Mouse (Mus musculus) hindbrain, embryonic 11.5 days (tissue): ENCODE measurements around the gene Otud4. TPM values are rescaled to one million over a fixed set of nuclear protein-coding genes. Genes with fewer than 3 reads are reported as not detected.

Experiments
- ATAC-seq: fragments of 200-750 bp; cut with Nextera tagmentation; 2 replicates; pipeline ENCODE4 v1.8.0; 2017; ENCODE audit warnings: mild to moderate bottlenecking, moderate TSS enrichment, moderate library complexity; ENCODE audit not compliant: low FRiP score
- DNase-seq: peaks from one replicate; pipeline ENCODE4 v3.0.0-alpha.2; 2015; ENCODE audit warnings: low spot score
- H3K27ac ChIP-seq: fragments of 300-500 bp; sonication (generic); 2 replicates; pipeline ENCODE4 v1.5.1; 2014; ENCODE audit warnings: mild to moderate bottlenecking, low read depth, low read length
- H3K27me3 ChIP-seq: fragments of 300-500 bp; sonication (generic); 2 replicates; pipeline ENCODE4 v1.6.1; 2014; ENCODE audit warnings: mild to moderate bottlenecking, low read length, moderate library complexity, mixed read lengths; ENCODE audit not compliant: control insufficient read depth, insufficient read depth
- H3K36me3 ChIP-seq: fragments of 300-500 bp; sonication (generic); 2 replicates; pipeline ENCODE4 v1.6.1; 2014; ENCODE audit warnings: mild to moderate bottlenecking, low read length, moderate library complexity, mixed read lengths; ENCODE audit not compliant: control insufficient read depth, insufficient read depth
- H3K4me1 ChIP-seq: fragments of 300-500 bp; sonication (generic); replicated peaks from 2 replicates; pipeline ENCODE4 v1.6.1; 2014; ENCODE audit warnings: low read length, mixed read lengths; ENCODE audit not compliant: control insufficient read depth, insufficient read depth
- H3K4me2 ChIP-seq: fragments of 300-500 bp; sonication (generic); replicated peaks from 2 replicates; pipeline ENCODE4 v1.6.1; 2014; ENCODE audit warnings: mild to moderate bottlenecking, low read depth, low read length
- H3K4me3 ChIP-seq: fragments of 300-500 bp; sonication (generic); 2 replicates; pipeline ENCODE4 v1.5.1; 2014; ENCODE audit warnings: low read depth, low read length
- H3K9ac ChIP-seq: fragments of 300-500 bp; sonication (generic); 2 replicates; pipeline ENCODE4 v1.6.1; 2014; ENCODE audit warnings: low read depth, low read length
- H3K9me3 ChIP-seq: fragments of 300-500 bp; sonication (generic); 2 replicates; pipeline ENCODE4 v1.6.1; 2016; ENCODE audit warnings: low read length; ENCODE audit not compliant: control insufficient read depth
- WGBS: fragments of 180-500 bp; shearing (Covaris S2); extraction: QIAGEN DNeasy Blood & Tissue Kit; methylation state at CpG from one replicate; pipeline ENCODE4 v1.1.7; 2014; 5-methylcytosine and 5-hydroxymethylcytosine counted together
- polyA plus RNA-seq: library from polyadenylated mRNA; unstranded; fragments of >200 nt; fragmentation: Nextera tagmentation; extraction: Ambion mirVana; gene quantifications from 2 replicates; pipeline ENCODE4 v1.2.1, GENCODE M21; 2014

Gene Otud4
- polyA plus RNA-seq, 1 experiment from 2014 or later, result 22.8 TPM

DNA sequence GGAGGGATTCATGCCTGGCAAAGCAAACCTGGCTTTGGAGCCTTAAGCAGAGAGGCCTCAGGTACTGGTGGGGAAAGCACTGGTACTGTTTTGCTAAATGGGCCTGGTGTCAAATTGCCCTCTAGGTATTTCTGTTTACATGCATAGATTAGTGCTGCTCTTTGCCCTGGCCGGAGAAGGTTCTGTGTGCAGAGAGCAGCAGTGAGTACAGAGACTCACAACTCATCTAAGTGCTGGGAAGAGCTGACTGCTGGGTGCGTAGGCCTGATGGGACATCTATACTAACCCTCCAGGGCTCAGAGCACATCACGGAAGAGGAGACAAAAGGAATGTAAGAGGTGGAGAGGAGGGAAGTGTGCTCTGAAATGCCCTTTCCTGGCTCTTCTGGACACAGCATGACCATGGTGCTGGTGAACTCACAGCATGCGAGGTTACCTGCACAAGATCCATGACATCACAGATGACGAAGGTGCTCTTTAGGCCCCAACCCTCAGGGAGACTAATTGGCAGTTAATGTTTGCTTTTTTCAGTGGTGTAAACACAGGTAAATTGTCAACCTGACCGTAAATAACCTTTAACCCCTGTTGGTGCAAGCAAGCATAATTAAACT is 23.6 kb upstream of the Otud4 start:
- Histone ChIP-seq H3K4me3 (no peak overlapping the region), H3K36me3 (no peaks in the 10 kb centered on the region), H3K9ac (no peak overlapping the region), H3K27me3 (no peaks in the 10 kb centered on the region), H3K4me2 (no peak overlapping the region), H3K4me1 (peaks cover 4% of the 10 kb centered on the region; the same call in 1 of the 2 replicates), H3K27ac (no peak overlapping the region), H3K9me3 (no peaks in the 10 kb centered on the region)
- ATAC-seq, result no peak
- no peak for DNase-seq
- 74% methylated on average over 6 of the region's 6 CpGs for WGBS

DNA sequence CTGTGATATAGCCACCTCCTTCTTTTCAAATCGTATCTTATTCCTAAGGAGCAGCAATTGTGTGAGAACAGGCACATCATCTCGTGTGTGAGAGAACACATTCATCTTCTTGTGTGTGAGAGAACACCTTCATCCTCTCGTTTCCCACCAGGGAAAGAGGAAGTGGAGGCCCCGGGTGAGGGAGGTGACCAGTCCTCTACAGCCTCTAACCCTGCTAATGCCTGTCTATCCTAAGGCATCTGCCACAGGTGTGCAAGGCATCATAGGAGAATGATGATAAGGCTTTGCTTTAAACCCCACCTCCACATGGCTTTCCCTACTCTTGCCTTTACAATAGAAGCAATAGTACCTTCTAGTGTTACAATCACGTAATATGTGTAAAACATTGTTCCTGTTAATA is 20.5 kb upstream of the Otud4 start:
- Histone ChIP-seq H3K27ac (no peak overlapping the region), H3K9me3 (no peaks in the 10 kb centered on the region), H3K4me2 (no peak overlapping the region), H3K27me3 (no peaks in the 10 kb centered on the region), H3K4me3 (no peak overlapping the region), H3K4me1 (peaks cover 4% of the 10 kb centered on the region; the same call in 1 of the 2 replicates), H3K36me3 (no peaks in the 10 kb centered on the region), H3K9ac (no peak overlapping the region)
- no peak for ATAC-seq
- WGBS, result 69% methylated on average over 5 of the region's 5 CpGs
- no peak for DNase-seq

DNA sequence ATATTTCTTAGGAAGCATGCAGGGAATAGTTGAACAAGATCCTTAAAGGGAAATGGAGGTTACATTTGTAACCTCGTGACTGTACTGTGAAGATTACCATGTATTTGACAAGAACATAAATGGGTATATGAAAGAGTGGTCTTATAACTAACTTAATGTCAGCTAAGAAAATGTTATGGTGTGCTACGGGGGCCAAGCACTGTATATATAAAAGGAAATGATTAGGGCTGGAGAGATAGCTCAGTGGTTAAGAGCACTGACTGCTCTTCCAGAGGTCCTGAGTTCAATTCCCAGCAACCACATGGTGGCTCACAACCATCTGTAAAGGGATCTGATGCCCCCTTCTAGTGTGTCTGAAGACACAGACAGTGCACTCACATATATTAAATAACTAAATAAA is 20.1 kb upstream of the Otud4 start:
- Histone ChIP-seq H3K27ac (no peak overlapping the region), H3K4me2 (no peak overlapping the region), H3K4me1 (peaks cover 4% of the 10 kb centered on the region; the same call in 1 of the 2 replicates), H3K9ac (no peak overlapping the region), H3K4me3 (no peak overlapping the region), H3K9me3 (no peaks in the 10 kb centered on the region), H3K36me3 (no peaks in the 10 kb centered on the region), H3K27me3 (no peaks in the 10 kb centered on the region)
- 95% methylated on average over 2 of the region's 2 CpGs for WGBS
- ATAC-seq (no peak), DNase-seq (no peak)

DNA sequence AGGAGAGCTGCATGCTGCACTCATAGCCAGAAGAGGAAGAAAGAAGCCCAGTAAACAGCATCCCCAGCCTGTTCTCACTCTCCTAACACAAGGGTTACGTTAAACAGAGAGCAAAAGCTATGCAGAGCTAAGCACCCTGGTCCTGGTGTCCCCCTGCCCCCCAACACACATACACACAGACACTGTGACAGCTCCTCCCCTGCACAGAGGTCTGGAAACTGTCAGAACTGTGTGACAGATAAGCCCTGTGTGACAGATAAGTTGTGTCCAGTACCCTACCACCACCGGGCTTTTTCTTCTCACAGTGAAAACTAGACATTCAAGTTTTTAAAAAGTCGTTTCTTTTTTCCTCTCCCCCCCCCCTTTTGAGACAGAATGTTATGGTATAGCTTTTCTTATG is 19.4 kb upstream of the Otud4 start:
- ATAC-seq (0 out of 2 replicates have a peak, but pooled peaks have one; percentile 71), DNase-seq (peak; percentile 15)
- Histone ChIP-seq H3K4me3 (no peak overlapping the region), H3K4me1 (peaks cover 4% of the 10 kb centered on the region; the same call in 1 of the 2 replicates), H3K27me3 (no peaks in the 10 kb centered on the region), H3K36me3 (no peaks in the 10 kb centered on the region), H3K4me2 (no peak overlapping the region), H3K9ac (no peak overlapping the region), H3K27ac (no peak overlapping the region), H3K9me3 (no peaks in the 10 kb centered on the region)
- WGBS, result 56% methylated on average over 3 of the region's 3 CpGs

DNA sequence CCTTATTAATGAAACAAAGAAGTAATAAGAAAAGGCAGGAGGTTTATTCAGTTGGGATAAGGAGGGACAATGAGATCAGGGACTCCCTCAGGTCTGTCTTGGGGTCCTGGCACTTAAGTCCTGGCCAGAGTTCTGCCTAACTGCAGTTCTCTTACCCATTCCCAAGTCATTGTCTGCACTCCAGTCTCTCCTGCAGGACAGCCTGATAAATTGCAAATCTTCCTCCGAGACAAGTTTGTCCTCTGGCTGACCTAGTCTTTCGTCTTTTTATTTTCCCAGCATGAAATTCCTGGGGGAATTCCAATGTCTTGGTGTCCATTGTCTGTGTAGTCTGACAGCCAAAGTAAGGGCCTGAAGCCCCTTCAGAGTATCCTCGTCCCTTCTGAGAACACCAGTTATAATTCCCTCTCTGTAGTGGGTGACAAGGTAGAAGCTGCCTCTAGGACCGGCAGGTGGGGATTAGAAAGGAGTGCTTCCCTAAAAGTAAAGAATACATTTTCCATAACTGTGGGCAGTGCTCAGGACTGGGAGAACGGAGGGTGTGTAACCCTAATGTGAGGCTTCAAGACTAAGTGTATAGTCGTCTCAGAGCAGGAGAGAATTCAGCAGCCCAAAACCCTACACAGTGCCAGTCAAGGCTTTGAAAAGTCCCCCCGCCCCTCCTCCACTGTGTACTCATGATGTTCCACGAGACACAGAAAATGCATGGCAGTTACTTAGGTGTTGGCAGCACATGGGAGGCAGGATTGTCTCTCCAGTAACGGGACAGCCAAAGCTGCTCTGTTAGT is 18.7 kb upstream of the Otud4 start:
- Histone ChIP-seq H3K9me3 (no peaks in the 10 kb centered on the region), H3K27ac (no peak overlapping the region), H3K36me3 (no peaks in the 10 kb centered on the region), H3K4me3 (no peak overlapping the region), H3K4me1 (peaks cover 4% of the 10 kb centered on the region; the same call in 1 of the 2 replicates), H3K27me3 (no peaks in the 10 kb centered on the region), H3K4me2 (no peak overlapping the region), H3K9ac (no peak overlapping the region)
- WGBS, result 36% methylated on average over 9 of the region's 9 CpGs
- DNase-seq, result peak; percentile 15
- no peak; the same call in 1 of the 2 replicates for ATAC-seq

DNA sequence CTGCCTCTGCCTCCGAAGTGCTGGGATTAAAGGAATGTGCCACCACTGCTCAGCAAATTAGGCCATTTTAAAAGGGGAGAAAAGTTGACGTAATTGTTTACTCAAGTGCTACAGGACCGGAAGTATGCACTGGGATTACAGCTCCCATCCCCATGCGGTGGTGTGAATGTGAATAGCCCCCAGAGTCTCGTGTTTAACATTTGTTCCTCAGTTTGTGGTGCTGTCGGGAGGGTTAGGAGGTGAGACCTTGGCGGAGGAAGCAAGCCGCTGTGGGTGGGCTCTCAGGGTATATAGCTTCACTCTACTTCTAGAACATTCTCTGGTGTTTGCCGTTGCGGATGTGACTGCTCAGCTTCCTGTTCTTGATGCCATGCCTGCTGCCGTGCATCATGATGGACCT is 17.1 kb upstream of the Otud4 start:
- no peak overlapping the region for H3K27ac ChIP-seq
- no peak overlapping the region for H3K4me3 ChIP-seq
- no peaks in the 10 kb centered on the region for H3K9me3 ChIP-seq
- no peak for ATAC-seq
- DNase-seq, result no peak
- H3K9ac ChIP-seq, result no peak overlapping the region
- peaks cover 4% of the 10 kb centered on the region; the same call in 1 of the 2 replicates for H3K4me1 ChIP-seq
- H3K4me2 ChIP-seq, result no peak overlapping the region
- H3K27me3 ChIP-seq, result no peaks in the 10 kb centered on the region
- H3K36me3 ChIP-seq, result no peaks in the 10 kb centered on the region
- WGBS, result 89% methylated on average over 11 of the region's 11 CpGs

DNA sequence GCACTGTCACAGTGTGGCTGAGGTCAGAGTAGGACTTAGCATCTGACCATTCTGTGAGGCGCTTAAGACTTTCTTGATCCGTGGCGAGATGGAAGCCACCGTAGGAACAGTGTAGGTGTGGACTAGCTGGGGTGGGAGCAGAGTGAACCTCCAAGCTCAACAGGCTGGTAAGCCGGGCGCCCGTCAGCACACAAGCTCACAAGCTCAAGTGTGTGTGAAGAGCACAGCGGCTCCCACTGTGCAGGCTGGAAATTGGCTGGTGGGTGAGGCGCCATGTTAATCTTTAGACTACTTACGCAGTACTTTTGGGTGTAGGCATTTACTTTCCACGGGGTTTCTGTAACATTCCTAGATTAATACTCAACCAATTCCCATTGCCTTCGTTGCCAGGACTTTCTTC is 16.1 kb upstream of the Otud4 start:
- H3K9ac ChIP-seq, result no peak overlapping the region
- ATAC-seq, result no peak
- no peaks in the 10 kb centered on the region for H3K9me3 ChIP-seq
- no peaks in the 10 kb centered on the region for H3K27me3 ChIP-seq
- H3K27ac ChIP-seq, result no peak overlapping the region
- no peak for DNase-seq
- H3K4me1 ChIP-seq, result peaks cover 4% of the 10 kb centered on the region; the same call in 1 of the 2 replicates
- H3K4me2 ChIP-seq, result no peak overlapping the region
- no peak overlapping the region for H3K4me3 ChIP-seq
- no peaks in the 10 kb centered on the region for H3K36me3 ChIP-seq
- 92% methylated on average over 12 of the region's 12 CpGs for WGBS

DNA sequence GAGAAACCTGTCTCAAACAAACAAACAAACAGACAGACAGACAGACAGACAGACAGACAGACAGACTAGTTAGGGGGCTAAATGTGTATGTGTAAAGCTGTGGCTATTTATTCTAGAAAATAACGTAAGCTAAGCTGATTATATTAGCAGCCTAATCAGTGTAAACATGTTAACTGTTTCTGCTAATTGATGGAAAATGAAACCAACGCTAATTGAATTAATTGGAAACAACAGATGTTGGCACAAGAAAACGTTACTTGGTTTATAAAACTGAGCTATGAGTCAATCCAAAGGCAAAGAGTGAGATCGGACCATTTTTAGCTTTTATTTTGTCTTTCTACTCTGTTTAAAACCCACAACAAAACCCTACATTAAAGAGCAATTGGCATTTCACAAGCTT is 15.0 kb upstream of the Otud4 start:
- H3K9me3 ChIP-seq, result no peaks in the 10 kb centered on the region
- no peaks in the 10 kb centered on the region for H3K27me3 ChIP-seq
- H3K9ac ChIP-seq, result no peak overlapping the region
- no peak overlapping the region for H3K4me3 ChIP-seq
- 85% methylated on average over 4 of the region's 4 CpGs for WGBS
- H3K4me2 ChIP-seq, result no peak overlapping the region
- no peaks in the 10 kb centered on the region for H3K36me3 ChIP-seq
- DNase-seq (no peak), ATAC-seq (no peak)
- H3K4me1 ChIP-seq, result peaks cover 4% of the 10 kb centered on the region; the same call in 1 of the 2 replicates
- H3K27ac ChIP-seq, result no peak overlapping the region

DNA sequence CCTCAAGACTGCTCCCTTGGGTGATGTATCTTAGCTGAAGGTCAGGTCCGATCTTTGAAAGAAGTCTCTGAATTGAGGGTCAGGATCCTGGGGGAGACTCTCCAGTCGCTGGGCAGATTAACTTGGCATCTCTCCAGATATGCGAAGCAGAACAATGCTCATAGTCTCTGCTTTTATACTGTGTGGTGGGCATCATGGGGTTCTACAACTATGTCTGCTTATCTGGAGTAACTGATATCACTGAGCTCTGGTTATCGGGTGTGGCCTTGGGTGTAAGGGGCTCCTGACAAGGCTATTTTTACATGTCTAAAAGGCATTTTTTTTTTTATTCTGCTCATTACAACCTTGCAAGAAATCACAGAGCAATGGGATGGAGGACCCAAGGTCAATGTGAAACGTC is 13.2 kb upstream of the Otud4 start:
- no peak for DNase-seq
- no peaks in the 10 kb centered on the region for H3K36me3 ChIP-seq
- H3K9me3 ChIP-seq, result no peaks in the 10 kb centered on the region
- no peak overlapping the region for H3K4me3 ChIP-seq
- WGBS, result 83% methylated on average over 5 of the region's 5 CpGs
- H3K9ac ChIP-seq, result no peak overlapping the region
- no peak for ATAC-seq
- no peaks in the 10 kb centered on the region for H3K4me1 ChIP-seq
- no peak overlapping the region for H3K4me2 ChIP-seq
- H3K27me3 ChIP-seq, result no peaks in the 10 kb centered on the region
- no peak overlapping the region for H3K27ac ChIP-seq
